Mouse (Mus musculus) gastrocnemius, postnatal 14 days (tissue): ENCODE results near the gene Zfp655. TPM values are rescaled to one million over a fixed set of nuclear protein-coding genes. Genes with fewer than 3 reads are reported as not detected.
"Not testable (repeated sequence)": the region's sequence is repeated elsewhere in the genome, so short reads cannot be mapped to it uniquely, and the experiment has no call there.

Experiments used
- DNase-seq: peaks from one replicate; pipeline ENCODE4 v3.0.0; 2021; ENCODE audit warnings: mixed read lengths
- intact Hi-C: fragments of 180-260 bp; cut with DNase I; formaldehyde crosslinking; loops from one replicate; pipeline ENCODE4 v1.15.1; 2025; ENCODE audit warnings: low total_unique reads
- long read RNA-seq, 2 experiments: library from polyadenylated mRNA; stranded (forward); transcript quantifications; one replicate each; pipeline ENCODE4 v2.0.0; 2021
- total RNA-seq, 2 experiments: library from RNA; stranded (reverse); gene quantifications; 2 replicates each; pipeline ENCODE4 v1.2.3; 2021

The Zfp655 gene
- 10 to 100 TPM; 11.1 to 13.4 TPM for total RNA-seq
- long read RNA-seq, experiment 1, full-length matches to known transcripts = 16 of 18 reads
- long read RNA-seq, experiment 1, partial matches to known transcripts = 0 of 18 reads
- long read RNA-seq, experiment 1, other reads (novel, unspliced or antisense) = 2 of 18 reads
- long read RNA-seq, experiment 2, full-length matches to known transcripts = 8 of 13 reads
- long read RNA-seq, experiment 2, partial matches to known transcripts = 3 of 13 reads
- long read RNA-seq, experiment 2, other reads (novel, unspliced or antisense) = 2 of 13 reads

DNA sequence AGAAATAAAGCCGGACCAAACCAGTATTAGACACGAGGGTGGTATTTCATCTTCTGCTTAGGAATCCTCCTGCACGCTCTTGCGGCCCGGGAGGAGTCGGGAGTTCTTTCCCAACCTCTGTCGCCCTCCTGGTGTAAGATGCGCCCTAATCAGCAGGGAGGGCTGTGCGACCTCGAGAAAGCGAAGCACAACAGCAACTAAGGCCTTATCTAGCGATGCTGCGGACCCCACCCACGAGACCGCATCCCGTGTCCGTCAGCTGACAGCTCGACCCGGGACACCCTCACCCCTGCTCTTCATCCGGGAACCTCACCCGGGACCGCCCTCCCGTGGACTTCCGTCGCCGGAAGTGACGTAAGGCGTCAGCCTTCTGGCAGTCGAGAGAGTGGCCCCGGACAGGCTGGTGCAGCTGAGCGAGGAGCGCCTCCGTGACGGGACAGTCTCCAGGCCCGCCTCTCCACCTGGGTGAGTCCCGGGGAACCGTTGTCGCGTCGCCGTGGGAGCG is at the start of gene Zfp655:
Zfp655 (plus strand) TSS at position 349 of the 505 bp plus-strand sequence.
- intact Hi-C loops = loop anchor here (5.0 kb wide), 1 partner anchor 51 kb away; the partner anchor contains the start of gene Zscan25
- peak; percentile 98 for DNase-seq

DNA sequence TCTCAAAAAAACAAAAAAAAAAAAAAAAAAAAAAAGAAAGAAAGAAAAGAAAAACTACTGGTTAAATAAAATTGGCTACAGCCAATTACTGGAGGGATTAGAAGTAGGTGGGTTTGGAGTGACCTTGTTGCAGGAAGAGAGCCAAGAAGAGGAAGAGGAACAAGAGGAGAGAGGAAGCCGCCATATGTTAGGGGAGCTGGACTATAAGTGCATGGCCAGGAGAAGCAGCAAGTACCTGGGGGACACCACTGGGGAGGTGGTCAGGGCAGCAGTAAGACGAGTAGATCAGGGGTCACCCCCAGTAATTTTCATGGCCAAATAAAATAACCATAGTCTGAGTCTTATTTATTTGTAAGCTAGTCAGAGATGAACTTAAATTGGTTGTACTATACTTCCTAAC is 46.3 kb upstream of the Zfp655 start:
- no peak for DNase-seq
- intact Hi-C loops = no loop called here

DNA sequence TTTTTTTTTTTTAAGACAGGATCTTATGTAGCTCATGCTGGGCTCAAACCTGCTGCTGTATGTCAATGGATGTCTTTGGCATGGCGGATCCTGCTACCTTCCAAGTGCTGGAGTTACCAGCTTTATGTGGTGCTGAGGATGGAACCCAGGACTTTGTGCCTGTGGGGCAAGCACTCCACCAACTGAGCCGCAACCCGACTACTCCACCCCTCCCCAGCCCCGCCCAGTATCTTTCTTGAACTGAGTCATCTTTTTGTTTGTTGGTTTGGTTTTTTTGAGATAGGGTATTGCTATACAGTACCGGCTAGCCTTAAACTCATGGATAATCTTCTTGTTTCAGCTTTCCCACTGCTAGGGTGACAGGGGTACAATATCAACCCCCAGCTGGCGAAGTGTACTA is 42.1 kb upstream of the Zfp655 start:
- intact Hi-C loops = no loop called here
- no peak for DNase-seq

DNA sequence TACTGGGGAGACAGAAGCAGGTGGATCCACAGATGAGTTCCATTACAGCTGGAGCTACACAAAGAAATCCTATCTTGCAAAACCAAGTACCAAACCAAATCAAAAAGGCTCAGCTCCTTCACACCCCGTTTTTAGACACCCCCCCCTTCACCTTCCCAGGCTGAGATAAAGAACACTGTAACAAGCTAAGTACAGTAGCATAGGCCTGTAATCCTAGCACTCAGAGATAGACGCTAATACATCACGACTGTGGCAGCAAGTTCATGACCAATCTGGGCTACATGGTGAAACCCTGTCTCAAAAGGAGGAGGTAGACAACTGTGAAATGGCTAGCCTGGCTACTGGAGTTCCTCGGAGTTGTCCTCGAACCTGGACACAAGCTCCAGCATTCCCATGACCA is 41.1 kb upstream of the Zfp655 start:
- intact Hi-C loops = no loop called here
- DNase-seq = no peak

DNA sequence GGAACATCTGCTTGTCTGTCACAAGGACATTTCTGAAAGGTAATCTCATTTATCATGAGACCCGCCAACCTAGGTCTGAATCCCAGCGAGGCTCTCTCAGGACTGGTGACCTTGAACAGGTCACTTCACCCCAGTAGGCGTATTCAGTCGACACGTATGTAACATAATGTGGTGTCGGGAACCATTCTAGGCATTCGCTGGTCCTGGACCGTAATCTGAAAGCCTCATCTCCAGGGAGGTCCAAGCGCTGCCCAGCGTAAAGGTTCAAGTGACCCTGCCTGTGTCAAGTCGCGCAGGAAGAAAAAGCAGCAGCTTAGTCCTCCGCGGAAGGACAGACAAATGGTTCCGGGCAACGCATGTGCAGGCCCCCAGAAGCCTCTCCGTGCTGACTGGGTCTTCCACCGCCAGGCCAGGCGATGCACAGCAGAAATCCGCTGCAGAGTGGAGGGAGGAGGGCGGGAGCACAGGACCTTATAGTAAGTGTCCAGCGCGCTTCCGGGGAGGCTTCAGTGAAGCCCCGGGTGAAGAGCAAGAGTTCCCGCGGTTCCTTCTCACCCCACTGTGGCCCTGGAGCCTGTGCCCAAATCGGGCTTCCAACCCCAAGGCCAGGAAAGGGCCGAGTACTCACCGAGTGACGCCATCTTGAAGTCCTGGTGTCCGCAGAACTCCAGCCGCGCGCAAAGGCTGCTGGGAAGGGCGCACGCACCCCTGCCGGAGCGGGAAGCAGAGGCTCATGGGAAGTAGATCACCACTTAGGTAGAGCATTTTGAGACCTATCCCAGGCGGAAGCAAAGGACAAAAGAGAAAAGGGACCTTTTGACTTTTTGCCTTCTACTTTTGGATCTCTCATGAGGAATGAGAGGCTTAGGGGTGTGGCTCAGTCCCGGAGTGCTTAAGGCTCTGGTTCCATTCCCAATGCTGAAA is 40.4 kb upstream of the Zfp655 start:
- intact Hi-C loops = no loop called here
- DNase-seq = peak; percentile 92

DNA sequence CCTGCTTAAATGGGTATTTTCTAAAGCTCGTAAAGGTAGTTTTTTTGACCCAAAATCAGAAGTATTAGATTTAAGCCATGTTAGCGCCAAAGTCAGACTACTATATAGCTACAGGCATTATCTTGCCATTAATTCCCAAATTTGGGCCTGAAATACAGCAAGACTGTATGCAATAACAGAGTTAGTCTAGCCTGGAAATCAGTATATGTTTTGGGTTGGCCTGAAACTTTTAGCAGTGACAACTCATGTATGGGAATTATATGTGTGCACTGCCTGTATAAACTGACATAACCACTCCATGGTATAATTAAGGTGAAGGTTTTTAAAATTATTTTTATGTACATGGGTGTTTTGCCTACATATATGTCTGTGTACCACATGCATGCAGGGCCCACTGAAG is 39.6 kb upstream of the Zfp655 start, which contains the start of gene Atp5j2:
Atp5j2 (minus strand) TSS at position 101 of the 400 bp plus-strand sequence.
- no peak for DNase-seq
- intact Hi-C loops = no loop called here

DNA sequence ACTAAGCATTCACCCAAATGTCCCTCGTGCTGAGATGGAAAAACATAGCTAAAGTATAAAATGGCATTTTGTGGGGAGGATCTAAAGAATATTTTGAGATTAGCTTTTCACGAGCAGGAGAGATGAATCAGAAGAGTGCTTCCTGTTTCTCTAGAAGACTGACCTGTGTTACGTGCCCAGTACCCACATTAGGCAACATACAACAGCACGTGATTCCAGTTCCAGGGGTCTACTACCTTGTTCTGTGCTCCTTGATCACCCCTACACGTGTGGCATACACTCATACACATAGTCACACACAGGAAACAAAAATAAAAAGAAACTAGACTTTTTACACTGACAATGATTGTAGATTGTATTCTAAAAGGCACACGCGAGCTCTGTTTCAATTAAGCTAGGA is 31.1 kb upstream of the Zfp655 start:
- intact Hi-C loops = no loop called here
- no peak for DNase-seq

DNA sequence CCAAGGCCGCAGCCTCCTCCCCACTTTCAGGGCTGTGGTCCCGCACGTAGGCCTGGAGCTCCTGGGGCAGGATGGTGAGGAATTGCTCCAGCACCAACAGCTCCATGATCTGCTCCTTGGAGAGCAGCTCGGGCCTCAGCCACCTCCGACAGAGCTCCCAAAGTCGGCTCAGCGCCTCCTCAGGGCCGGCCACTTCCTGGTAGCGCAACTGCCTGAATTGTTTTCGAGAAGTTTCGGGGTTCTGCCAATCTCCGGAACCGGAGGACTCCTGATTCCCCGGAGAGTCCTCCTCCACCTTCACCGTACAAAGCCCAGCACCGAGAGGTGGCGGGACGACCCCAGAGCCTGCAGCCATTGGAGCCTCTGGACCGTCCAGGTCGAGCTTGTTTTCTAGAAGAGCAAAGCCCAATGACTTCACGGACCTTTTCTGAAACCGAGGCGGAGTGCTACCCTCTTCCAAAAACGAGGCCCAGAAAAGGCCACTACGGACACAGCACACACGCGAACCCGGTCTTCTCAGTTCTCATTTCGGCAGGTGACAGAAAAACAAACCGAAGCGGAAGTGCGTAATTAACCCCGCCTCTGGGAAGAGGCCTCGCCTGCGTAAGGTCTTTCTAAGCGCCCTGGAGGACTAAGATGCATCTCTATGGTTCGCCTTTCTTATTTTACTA is 30.1 kb upstream of the Zfp655 start, which contains the start of gene Zkscan14:
Zkscan14 (minus strand) TSS at position 548 of the 671 bp plus-strand sequence.
- intact Hi-C loops = no loop called here
- peak; percentile 73 for DNase-seq

DNA sequence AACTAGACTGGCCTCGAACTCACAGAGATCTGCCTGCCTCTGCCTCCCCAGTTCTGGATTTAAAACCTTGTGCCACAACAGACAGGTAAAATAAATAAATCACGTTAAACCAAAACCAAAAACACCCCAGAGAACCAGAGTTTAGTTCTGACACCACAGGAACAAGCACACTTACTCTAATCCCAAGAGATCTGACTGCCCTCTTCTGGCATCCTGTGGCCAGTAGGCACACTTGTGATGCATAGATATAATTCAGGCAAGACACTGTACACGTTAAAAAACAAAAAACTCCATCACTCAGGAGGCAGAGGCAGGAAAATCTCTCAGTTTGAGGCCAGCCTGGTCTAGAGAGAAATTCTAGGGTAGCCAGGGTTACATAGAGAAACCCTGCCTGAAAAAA is 29.1 kb upstream of the Zfp655 start:
- DNase-seq = no peak
- intact Hi-C loops = no loop called here

DNA sequence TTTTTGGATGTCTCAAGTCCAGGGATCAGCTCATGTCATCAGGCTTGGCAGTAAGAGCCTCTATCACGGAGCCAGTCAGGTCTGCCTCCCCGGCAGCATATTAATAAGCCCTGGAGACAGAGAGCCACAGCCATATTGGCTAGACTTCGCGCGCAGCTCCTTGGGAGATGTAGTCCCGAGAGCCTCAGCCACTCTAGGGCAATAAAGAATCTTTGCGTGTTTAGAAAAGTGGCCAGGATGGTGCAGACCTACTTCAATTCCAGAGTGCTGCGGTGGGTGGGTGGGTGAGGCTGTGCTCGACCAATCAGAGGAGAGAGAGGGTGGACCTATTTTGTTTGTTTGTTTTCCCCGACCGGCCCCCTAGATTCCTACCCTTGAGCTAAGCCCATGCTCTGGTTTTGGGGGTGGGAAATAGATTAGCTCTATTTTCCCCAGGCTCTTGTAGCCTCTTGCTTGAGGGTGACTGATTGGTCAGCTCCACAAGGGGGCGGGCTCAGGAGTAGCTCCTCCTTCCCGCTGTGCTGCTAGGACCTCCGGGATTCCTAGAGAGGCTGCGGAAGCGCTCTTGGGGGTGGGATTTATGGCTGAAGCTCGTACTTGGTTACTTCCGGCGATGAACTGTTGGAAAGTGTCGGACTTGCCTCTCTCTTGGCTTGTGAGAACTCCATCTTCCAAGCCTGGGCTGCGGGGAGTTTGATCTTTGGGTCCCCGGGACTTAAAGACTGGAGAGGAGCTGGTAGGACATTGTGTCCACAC is 27.4 kb upstream of the Zfp655 start, which contains the start of gene Zkscan5:
Zkscan5 (plus strand) TSS at position 627 of the 756 bp plus-strand sequence.
- intact Hi-C loops = no loop called here
- peak; percentile 98 for DNase-seq

DNA sequence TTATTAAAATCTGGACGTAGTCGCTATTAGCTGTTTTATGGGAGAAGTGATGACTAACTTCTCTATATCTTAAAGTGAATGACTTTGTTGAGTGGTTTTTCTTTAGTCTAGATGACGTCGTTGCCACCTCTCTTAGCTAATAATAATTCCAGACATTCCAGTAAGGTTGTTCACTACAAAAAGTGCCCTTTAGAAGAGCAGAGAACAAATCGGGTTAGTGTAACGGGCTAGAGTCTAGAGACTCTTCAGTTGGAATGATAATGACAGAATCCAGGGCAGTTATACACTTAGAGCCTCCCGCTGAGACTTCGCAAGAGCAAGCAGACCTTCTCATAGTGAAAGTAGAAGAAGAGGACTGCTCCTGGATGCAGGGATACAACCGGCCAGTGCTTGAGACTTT is 26.5 kb upstream of the Zfp655 start:
- intact Hi-C loops = no loop called here
- DNase-seq = no peak

DNA sequence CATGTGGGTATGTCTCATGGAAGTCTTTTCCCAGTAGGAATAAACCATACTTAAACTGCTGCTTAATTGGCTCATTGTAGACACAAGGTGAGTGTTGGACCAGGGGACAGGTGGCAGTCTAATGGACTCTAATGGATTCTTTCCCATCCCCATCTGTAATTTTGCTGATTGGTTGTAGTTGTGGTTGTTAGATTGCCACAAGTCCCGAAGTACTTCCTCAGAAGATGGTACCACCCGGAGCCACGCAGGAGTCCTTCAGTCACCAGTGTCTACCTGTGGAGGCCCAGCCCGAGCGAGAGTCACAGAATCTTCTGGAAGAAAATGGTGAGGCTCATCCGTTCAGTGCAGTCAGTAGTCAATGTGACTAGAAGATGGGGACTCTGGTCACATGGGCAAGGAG is 24.1 kb upstream of the Zfp655 start:
- no peak for DNase-seq
- intact Hi-C loops = no loop called here

DNA sequence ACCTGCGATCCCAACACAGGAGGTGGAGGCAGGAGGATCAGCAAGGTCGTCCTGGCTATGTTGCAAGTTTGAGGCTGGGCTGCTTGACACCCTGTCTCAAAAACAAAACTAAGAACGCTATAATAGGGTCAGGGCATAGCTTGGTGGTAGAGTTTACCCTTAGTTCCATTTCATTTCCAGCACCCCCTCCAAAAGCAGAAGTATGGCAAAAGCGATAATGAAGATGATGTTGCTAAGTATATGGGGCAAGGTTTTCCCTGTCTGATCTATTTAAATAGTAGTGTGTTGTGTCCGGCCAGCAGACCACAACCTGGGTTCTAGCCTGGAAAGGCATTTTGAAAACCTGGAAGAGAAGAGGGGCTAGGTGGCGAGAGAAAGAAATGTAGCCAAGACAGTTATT is 23.6 kb upstream of the Zfp655 start:
- DNase-seq = no peak
- intact Hi-C loops = no loop called here

DNA sequence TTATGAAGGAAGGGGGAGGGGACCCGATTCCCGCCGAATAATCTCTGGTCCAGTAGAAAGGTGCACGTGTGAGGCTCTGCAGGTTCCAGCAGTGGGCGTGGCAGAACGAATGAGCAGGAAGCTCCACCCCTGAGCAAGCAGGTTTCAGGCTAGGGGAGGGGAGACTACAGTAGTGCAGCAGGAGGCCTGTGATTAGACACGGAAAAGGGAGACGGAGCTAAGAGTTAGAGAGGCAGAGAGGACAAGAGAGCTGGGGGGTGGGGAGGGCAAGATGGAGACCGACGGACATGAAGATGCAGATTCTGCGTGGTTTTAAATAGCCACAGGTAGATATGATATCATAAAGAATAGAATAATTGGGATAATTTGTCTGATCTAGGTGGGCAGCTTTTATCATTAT is 23.1 kb upstream of the Zfp655 start:
- DNase-seq, intact Hi-C loops: not testable (repeated sequence)

DNA sequence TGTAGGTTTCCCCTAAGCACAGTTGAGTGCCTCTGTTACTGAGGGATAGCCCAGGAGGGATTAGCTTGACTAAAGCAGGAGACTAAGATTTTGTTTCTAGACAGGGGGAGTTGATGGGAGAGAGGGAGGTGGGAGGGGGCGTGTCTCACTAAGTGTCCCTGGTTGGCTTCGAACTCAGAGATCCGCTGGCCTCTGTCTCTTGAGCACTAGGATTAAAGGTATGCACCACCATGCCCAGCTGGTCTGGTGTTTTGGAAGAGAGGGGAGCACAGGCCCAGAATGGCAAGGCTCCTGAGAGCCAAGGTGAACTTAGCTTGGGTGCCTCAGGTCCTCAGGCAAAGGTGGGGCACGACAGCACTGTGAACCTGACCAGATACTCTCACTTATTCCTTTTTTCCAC is 20.2 kb upstream of the Zfp655 start:
- DNase-seq = no peak
- intact Hi-C loops = no loop called here

DNA sequence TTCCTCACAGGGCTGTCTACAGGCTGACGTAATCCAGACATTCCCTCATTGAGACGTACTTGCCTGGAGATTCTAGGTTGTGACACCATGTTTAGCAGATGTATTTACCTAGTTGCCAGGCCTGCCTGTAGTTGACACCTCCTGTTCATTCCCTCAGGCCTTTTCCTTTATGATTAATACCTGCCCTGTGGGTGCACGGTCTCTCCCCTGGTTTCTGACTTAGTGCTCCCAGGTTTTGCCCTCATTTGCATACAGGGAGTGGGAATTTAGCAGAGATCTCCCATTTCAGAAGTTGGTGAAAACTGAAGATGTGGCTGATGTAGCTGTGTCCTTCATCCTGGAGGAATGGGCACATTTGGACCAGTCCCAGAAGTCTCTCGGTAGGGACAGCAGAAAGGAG is 19.3 kb upstream of the Zfp655 start:
- intact Hi-C loops = no loop called here
- DNase-seq = no peak

DNA sequence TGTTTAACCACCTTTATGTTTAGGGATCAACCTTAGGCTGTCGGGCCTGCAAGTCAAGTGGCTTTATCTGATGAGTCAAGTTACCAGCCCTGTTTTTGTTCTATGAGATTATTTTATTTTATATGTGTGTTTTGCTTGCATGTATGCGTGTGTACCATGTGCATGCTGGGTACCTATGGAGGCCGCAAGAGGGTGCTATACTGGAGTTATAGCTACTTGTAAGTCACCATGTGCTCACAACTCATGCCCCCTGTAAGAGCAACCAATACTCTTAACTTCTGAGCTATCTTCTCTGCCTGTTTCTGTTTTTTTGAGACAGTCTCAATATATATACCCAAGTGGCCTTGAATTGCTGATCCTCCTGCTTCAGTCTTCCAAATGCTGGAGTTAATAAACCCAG is 18.0 kb upstream of the Zfp655 start:
- intact Hi-C loops = no loop called here

DNA sequence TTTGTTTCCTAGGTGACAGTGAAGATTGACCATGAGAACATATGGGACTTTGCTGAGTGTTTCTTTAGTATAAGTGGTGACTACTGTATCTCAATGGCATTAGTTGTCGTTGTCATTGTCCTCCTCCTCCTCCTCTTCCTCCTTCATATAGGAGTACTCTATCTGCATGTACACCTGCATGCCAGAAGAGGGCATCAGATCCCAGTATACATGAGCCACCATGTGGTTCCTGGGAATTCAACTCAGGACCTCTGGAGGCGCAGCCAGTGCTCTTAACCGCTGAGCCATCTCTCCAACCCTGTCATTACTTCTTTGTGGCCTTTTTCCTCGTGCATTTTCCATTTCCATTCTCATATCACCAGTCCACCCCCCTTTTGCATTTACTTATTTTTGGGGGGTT is 16.8 kb upstream of the Zfp655 start:
- DNase-seq = no peak
- intact Hi-C loops = no loop called here

More for the DNA sequence above, 18.0 kb upstream of the Zfp655 start:
- DNase-seq = no peak

DNA sequence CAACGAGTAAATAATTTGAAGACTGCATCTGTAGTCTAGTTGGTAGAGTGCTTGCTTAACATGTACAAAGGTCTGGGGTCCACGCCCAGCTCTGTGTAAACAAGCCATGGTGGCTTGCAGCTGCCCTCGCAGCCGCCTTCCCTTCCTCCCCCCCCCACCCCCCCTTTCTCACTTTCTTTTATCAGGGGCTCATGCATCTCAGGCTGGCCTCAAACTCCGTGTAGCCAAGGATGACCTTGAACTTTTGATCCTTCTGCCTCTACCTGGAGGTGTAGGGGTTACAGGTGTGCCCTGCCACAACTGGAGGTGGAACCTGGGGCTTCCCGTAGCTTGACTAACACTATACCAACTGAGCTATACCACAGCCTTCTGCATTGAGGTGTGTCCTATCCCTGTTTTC is 13.8 kb upstream of the Zfp655 start:
- DNase-seq = no peak
- intact Hi-C loops = no loop called here
